Mouse (Mus musculus) activated CD4-positive, CD25-positive, alpha-beta regulatory T cell (primary cell): ENCODE measurements around the gene Gm11361. TPM values are rescaled to one million over a fixed set of nuclear protein-coding genes. Genes with fewer than 3 reads are reported as not detected.

Experiments
- polyA plus RNA-seq, 2 experiments: library from polyadenylated mRNA; unstranded; fragments of 100-300 nt; shearing (Covaris generic); gene quantifications; one replicate each; pipeline ENCODE4 v1.2.1; 2017

Gene Gm11361
- polyA plus RNA-seq = 1 to 10 TPM in 1 of 2 experiments, under 1 TPM in 1; 0.85 to 1.6 TPM

GRCm38 (mm10) chr13:28257228-28257627 lies at the start of gene Gm11361:
Gene Gm11361 (plus strand): TSS chr13:28257528.

Other genes starting within 250 kb of the Gm11361 start
- gene Prl4a1, start 241.3 kb upstream of the Gm11361 start, polyA plus RNA-seq = under 1 TPM in 1 of 2 experiments, not detected in 1; 0.20 TPM
- gene Prl5a1, start 115.0 kb upstream of the Gm11361 start, polyA plus RNA-seq = not detected